Mouse (Mus musculus): Measurements from ENCODE around the gene Icam2.

GRCm38 (mm10) chr11:106383051-106383790, 4.7 kb downstream of the Icam2 start:
- TF ChIP-seq CTCF (conservative IDR thresholded peaks at IDR 0.05; ENCODE audit: low read length) = no peak
- TF ChIP-seq NANOG (IDR thresholded peaks at IDR 0.05; ENCODE audit: borderline replicate concordance, low read length) = no peak
- TF ChIP-seq POU5F1 (IDR thresholded peaks at IDR 0.05; ENCODE audit: borderline replicate concordance, low read length) = no peak
